Mouse (Mus musculus): ENCODE results near the gene Rufy2. TPM values are rescaled to one million over a fixed set of nuclear protein-coding genes. Genes with fewer than 3 reads are reported as not detected.

Gene Rufy2
- total RNA-seq, 1 experiment, result 15.8 TPM

GRCm38 (mm10) chr10:63043154-63043553 is 63.1 kb downstream of the Rufy2 start:
- Histone ChIP-seq H3K9ac (ENCODE audit: insufficient read depth, low read depth, low read length, poor library complexity, severe bottlenecking) (no peak overlapping the region), H3K9me3 (ENCODE audit: control insufficient read depth, insufficient read depth, low read depth, low read length) (no peaks in the 10 kb centered on the region), H3K36me3 (ENCODE audit: control insufficient read depth, insufficient read depth, low read length, poor library complexity, severe bottlenecking) (no peaks in the 10 kb centered on the region), H3K4me3 (ENCODE audit: insufficient read depth in 1 of 2, low read depth in 1 of 2, low read length in 2 of 2, poor library complexity in 1 of 2, severe bottlenecking in 1 of 2) (no peak overlapping the region), H3K4me1 (ENCODE audit: control insufficient read depth in 2 of 2, insufficient read depth in 2 of 2, low read length in 2 of 2, poor library complexity in 1 of 2) (no peaks in the 10 kb centered on the region), H3K27ac (ENCODE audit: insufficient read depth, low read depth, low read length, poor library complexity, severe bottlenecking) (no peak overlapping the region)
- DNase-seq (ENCODE audit: low read depth, low spot score), result no peak
- TF ChIP-seq MAFK (IDR thresholded peaks at IDR 0.05; ENCODE audit: insufficient read depth, low read depth, low read length), result no peak
- 0 out of 2 replicates have a peak, but pooled peaks have one; percentile 12 for TF ChIP-seq ZNF384 (IDR thresholded peaks at IDR 0.05; ENCODE audit: low read depth, low read length)
- in situ Hi-C loops (cut with MboI; ENCODE audit: low sequenced_read_pairs in 2 of 2, unreplicated experiment in 2 of 2), result no loop called here

GRCm38 (mm10) chr10:63047751-63048150 is 67.7 kb downstream of the Rufy2 start:
- in situ Hi-C loops (cut with MboI; ENCODE audit: low sequenced_read_pairs in 2 of 2, unreplicated experiment in 2 of 2), result no loop called here
- Histone ChIP-seq H3K9me3 (ENCODE audit: control insufficient read depth, insufficient read depth, low read depth, low read length) (no peaks in the 10 kb centered on the region), H3K9ac (ENCODE audit: insufficient read depth, low read depth, low read length, poor library complexity, severe bottlenecking) (no peak overlapping the region), H3K4me1 (ENCODE audit: control insufficient read depth in 2 of 2, insufficient read depth in 2 of 2, low read length in 2 of 2, poor library complexity in 1 of 2) (peaks cover 3 to 5% of the 10 kb centered on the region in 2 experiments; a peak in 3 of 4 replicates), H3K36me3 (ENCODE audit: control insufficient read depth, insufficient read depth, low read length, poor library complexity, severe bottlenecking) (no peaks in the 10 kb centered on the region), H3K4me3 (ENCODE audit: insufficient read depth in 1 of 2, low read depth in 1 of 2, low read length in 2 of 2, poor library complexity in 1 of 2, severe bottlenecking in 1 of 2) (no peak overlapping the region), H3K27ac (ENCODE audit: insufficient read depth, low read depth, low read length, poor library complexity, severe bottlenecking) (no peak overlapping the region)
- DNase-seq (ENCODE audit: low read depth, low spot score), result no peak
- TF ChIP-seq HCFC1 (IDR thresholded peaks at IDR 0.05; ENCODE audit: borderline replicate concordance, insufficient read depth, low read length), result no peak
- TF ChIP-seq ZC3H11A (IDR thresholded peaks at IDR 0.05; ENCODE audit: borderline replicate concordance, low read depth, low read length), result no peak
- TF ChIP-seq CHD2 (IDR thresholded peaks at IDR 0.05; ENCODE audit: low read depth, low read length), result no peak
- TF ChIP-seq ZNF384 (IDR thresholded peaks at IDR 0.05; ENCODE audit: low read depth, low read length), result no peak
- no peak for TF ChIP-seq MAFK (IDR thresholded peaks at IDR 0.05; ENCODE audit: insufficient read depth, low read depth, low read length)

GRCm38 (mm10) chr10:63049106-63049505 is 69.1 kb downstream of the Rufy2 start:
- Histone ChIP-seq H3K4me3 (ENCODE audit: insufficient read depth in 1 of 2, low read depth in 1 of 2, low read length in 2 of 2, poor library complexity in 1 of 2, severe bottlenecking in 1 of 2) (no peak overlapping the region), H3K4me1 (ENCODE audit: control insufficient read depth in 2 of 2, insufficient read depth in 2 of 2, low read length in 2 of 2, poor library complexity in 1 of 2) (peaks cover 7 to 12% of the 10 kb centered on the region in 2 experiments), H3K27ac (ENCODE audit: insufficient read depth, low read depth, low read length, poor library complexity, severe bottlenecking) (no peak overlapping the region), H3K36me3 (ENCODE audit: control insufficient read depth, insufficient read depth, low read length, poor library complexity, severe bottlenecking) (no peaks in the 10 kb centered on the region), H3K9me3 (ENCODE audit: control insufficient read depth, insufficient read depth, low read depth, low read length) (no peaks in the 10 kb centered on the region), H3K9ac (ENCODE audit: insufficient read depth, low read depth, low read length, poor library complexity, severe bottlenecking) (no peak overlapping the region)
- TF ChIP-seq MAFK (IDR thresholded peaks at IDR 0.05; ENCODE audit: insufficient read depth, low read depth, low read length), result no peak
- TF ChIP-seq ZC3H11A (IDR thresholded peaks at IDR 0.05; ENCODE audit: borderline replicate concordance, low read depth, low read length), result no peak
- TF ChIP-seq CHD2 (IDR thresholded peaks at IDR 0.05; ENCODE audit: low read depth, low read length), result no peak
- TF ChIP-seq HCFC1 (IDR thresholded peaks at IDR 0.05; ENCODE audit: borderline replicate concordance, insufficient read depth, low read length), result no peak
- no peak; the same call in 1 of the 2 replicates for TF ChIP-seq ZNF384 (IDR thresholded peaks at IDR 0.05; ENCODE audit: low read depth, low read length)
- in situ Hi-C loops (cut with MboI; ENCODE audit: low sequenced_read_pairs in 2 of 2, unreplicated experiment in 2 of 2), result no loop called here
- DNase-seq (ENCODE audit: low read depth, low spot score), result no peak

DNA sequence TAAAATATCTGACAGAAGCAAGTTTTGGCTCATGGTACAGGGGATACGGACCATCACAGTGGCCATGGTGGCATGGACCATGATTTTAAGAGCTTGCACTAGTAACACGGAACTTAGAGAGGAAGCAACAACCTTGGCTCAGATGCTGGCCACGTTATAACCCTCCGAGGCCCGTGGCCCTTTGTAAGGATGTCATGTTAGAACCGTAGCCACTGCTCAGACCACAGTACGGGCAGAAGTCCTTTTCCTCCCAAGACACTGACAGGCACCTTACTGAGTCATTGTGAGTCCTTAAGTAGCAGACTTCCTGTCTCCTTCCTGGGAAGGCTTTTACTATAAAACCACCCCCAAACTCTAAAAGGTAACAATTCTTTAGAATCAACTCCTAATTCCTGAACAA is 71.2 kb downstream of the Rufy2 start:
- no peak overlapping the region for H3K27ac ChIP-seq (ENCODE audit: insufficient read depth, low read depth, low read length, poor library complexity, severe bottlenecking)
- no peak for DNase-seq (ENCODE audit: low read depth, low spot score)
- in situ Hi-C loops (cut with MboI; ENCODE audit: low sequenced_read_pairs in 2 of 2, unreplicated experiment in 2 of 2), result no loop called here
- H3K9ac ChIP-seq (ENCODE audit: insufficient read depth, low read depth, low read length, poor library complexity, severe bottlenecking), result no peak overlapping the region
- TF ChIP-seq ZC3H11A (IDR thresholded peaks at IDR 0.05; ENCODE audit: borderline replicate concordance, low read depth, low read length) (no peak), CHD2 (IDR thresholded peaks at IDR 0.05; ENCODE audit: low read depth, low read length) (no peak), HCFC1 (IDR thresholded peaks at IDR 0.05; ENCODE audit: borderline replicate concordance, insufficient read depth, low read length) (no peak), MAFK (IDR thresholded peaks at IDR 0.05; ENCODE audit: insufficient read depth, low read depth, low read length) (no peak), ZNF384 (IDR thresholded peaks at IDR 0.05; ENCODE audit: low read depth, low read length) (no peak)
- H3K4me3 ChIP-seq (ENCODE audit: insufficient read depth in 1 of 2, low read depth in 1 of 2, low read length in 2 of 2, poor library complexity in 1 of 2, severe bottlenecking in 1 of 2), result no peak overlapping the region
- H3K4me1 ChIP-seq (ENCODE audit: control insufficient read depth in 2 of 2, insufficient read depth in 2 of 2, low read length in 2 of 2, poor library complexity in 1 of 2), result peaks cover 7 to 12% of the 10 kb centered on the region in 2 experiments
- H3K36me3 ChIP-seq (ENCODE audit: control insufficient read depth, insufficient read depth, low read length, poor library complexity, severe bottlenecking), result no peaks in the 10 kb centered on the region
- no peaks in the 10 kb centered on the region for H3K9me3 ChIP-seq (ENCODE audit: control insufficient read depth, insufficient read depth, low read depth, low read length)

DNA sequence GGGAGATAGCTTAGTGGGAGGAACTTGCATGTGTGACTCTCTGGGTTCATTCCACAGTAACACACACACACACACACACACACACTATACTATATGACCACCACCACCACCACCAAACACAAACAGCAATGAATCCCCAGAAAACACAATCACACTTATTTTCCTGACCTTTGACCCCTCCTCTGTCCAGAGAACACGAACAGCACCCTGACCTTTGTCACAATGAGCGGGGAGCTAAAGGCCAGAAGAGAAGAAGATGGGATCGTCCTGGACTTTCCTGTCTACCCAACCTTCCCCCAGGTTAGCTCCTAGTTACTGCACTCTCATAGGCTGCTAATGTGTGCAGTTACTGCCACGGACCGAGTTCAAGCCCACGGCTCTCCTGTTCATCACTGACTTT is 72.0 kb downstream of the Rufy2 start:
- Histone ChIP-seq H3K9ac (ENCODE audit: insufficient read depth, low read depth, low read length, poor library complexity, severe bottlenecking) (no peak overlapping the region), H3K4me1 (ENCODE audit: control insufficient read depth in 2 of 2, insufficient read depth in 2 of 2, low read length in 2 of 2, poor library complexity in 1 of 2) (peaks cover 7 to 17% of the 10 kb centered on the region in 2 experiments), H3K27ac (ENCODE audit: insufficient read depth, low read depth, low read length, poor library complexity, severe bottlenecking) (no peak overlapping the region), H3K4me3 (ENCODE audit: insufficient read depth in 1 of 2, low read depth in 1 of 2, low read length in 2 of 2, poor library complexity in 1 of 2, severe bottlenecking in 1 of 2) (no peak overlapping the region), H3K36me3 (ENCODE audit: control insufficient read depth, insufficient read depth, low read length, poor library complexity, severe bottlenecking) (no peaks in the 10 kb centered on the region), H3K9me3 (ENCODE audit: control insufficient read depth, insufficient read depth, low read depth, low read length) (no peaks in the 10 kb centered on the region)
- in situ Hi-C loops (cut with MboI; ENCODE audit: low sequenced_read_pairs in 2 of 2, unreplicated experiment in 2 of 2), result no loop called here
- TF ChIP-seq ZNF384 (IDR thresholded peaks at IDR 0.05; ENCODE audit: low read depth, low read length) (no peak), MAFK (IDR thresholded peaks at IDR 0.05; ENCODE audit: insufficient read depth, low read depth, low read length) (no peak), HCFC1 (IDR thresholded peaks at IDR 0.05; ENCODE audit: borderline replicate concordance, insufficient read depth, low read length) (no peak), ZC3H11A (IDR thresholded peaks at IDR 0.05; ENCODE audit: borderline replicate concordance, low read depth, low read length) (no peak), CHD2 (IDR thresholded peaks at IDR 0.05; ENCODE audit: low read depth, low read length) (no peak)
- DNase-seq (ENCODE audit: low read depth, low spot score), result no peak

All from ES-E14 (cell line).